Mouse (Mus musculus): ENCODE results near the gene Irgq. TPM values are rescaled to one million over a fixed set of nuclear protein-coding genes. Genes with fewer than 3 reads are reported as not detected.

Gene Irgq
- polyA plus RNA-seq, 1 experiment from 2014 or later: 31.8 TPM

- Histone ChIP-seq H3K27me3 (replicated peaks) (no peaks in the 10 kb centered on the region), H3K27ac (no peak overlapping the region), H3K4me2 (no peak overlapping the region), H3K36me3 (replicated peaks) (peaks cover 20% of the 10 kb centered on the region; the same call in 1 of the 2 replicates), H3K4me1 (no peaks in the 10 kb centered on the region), H3K9me3 (no peaks in the 10 kb centered on the region), H3K9ac (no peak overlapping the region), H3K4me3 (no peak overlapping the region)
- 88% methylated on average over 8 of the region's 8 CpGs for WGBS
- no peak for ATAC-seq (replicated peaks)
These were observed 32.8 kb downstream of the Irgq start for GRCm38 (mm10) chr7:24563191-24563836.

GRCm38 (mm10) chr7:24563837-24564206 lies 33.3 kb downstream of the Irgq start:
- peaks cover 20% of the 10 kb centered on the region; the same call in 1 of the 2 replicates for H3K36me3 ChIP-seq (replicated peaks)
- H3K4me1 ChIP-seq: no peaks in the 10 kb centered on the region
- no peak overlapping the region for H3K4me3 ChIP-seq
- 92% methylated on average over 4 of the region's 4 CpGs for WGBS
- ATAC-seq (replicated peaks): no peak
- H3K27ac ChIP-seq: no peak overlapping the region
- H3K9ac ChIP-seq: no peak overlapping the region
- no peaks in the 10 kb centered on the region for H3K27me3 ChIP-seq (replicated peaks)
- no peak overlapping the region for H3K4me2 ChIP-seq
- H3K9me3 ChIP-seq: no peaks in the 10 kb centered on the region

GRCm38 (mm10) chr7:24564607-24565265 lies 34.2 kb downstream of the Irgq start:
- H3K27me3 ChIP-seq (replicated peaks): no peaks in the 10 kb centered on the region
- WGBS: 66% methylated on average over 6 of the region's 6 CpGs
- H3K36me3 ChIP-seq (replicated peaks): peaks cover 20% of the 10 kb centered on the region; the same call in 1 of the 2 replicates
- no peaks in the 10 kb centered on the region for H3K9me3 ChIP-seq
- ATAC-seq (replicated peaks): no peak
- H3K27ac ChIP-seq: no peak overlapping the region
- H3K9ac ChIP-seq: no peak overlapping the region
- H3K4me2 ChIP-seq: no peak overlapping the region
- H3K4me3 ChIP-seq: no peak overlapping the region
- H3K4me1 ChIP-seq: no peaks in the 10 kb centered on the region

DNA sequence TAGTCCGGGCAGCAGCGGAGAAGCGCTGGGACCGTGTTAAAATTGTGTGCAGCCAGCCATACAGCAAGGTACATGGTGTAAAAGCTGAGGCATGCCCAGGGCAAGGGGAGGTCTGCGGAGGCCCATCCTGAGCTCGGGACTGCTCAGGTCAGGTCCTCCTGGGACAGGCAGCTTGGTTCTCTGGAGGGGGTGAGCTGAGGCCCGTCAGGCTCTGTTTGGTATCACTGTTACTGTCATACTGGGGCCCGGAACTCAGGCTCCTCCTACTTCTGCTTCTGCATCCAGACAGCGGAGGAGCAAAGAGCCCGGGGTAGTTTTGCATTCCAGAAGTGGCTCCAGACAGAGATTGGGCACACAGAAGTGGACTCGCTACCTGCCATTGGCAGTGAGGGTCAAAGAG lies 35.1 kb downstream of the Irgq start:
- Histone ChIP-seq H3K27ac (no peak overlapping the region), H3K4me2 (no peak overlapping the region), H3K27me3 (replicated peaks) (no peaks in the 10 kb centered on the region), H3K4me3 (no peak overlapping the region), H3K36me3 (replicated peaks) (peaks cover 18% of the 10 kb centered on the region; the same call in 1 of the 2 replicates), H3K9ac (no peak overlapping the region), H3K9me3 (no peaks in the 10 kb centered on the region), H3K4me1 (no peaks in the 10 kb centered on the region)
- ATAC-seq (replicated peaks): no peak
- 91% methylated on average over 11 of the region's 11 CpGs for WGBS

DNA sequence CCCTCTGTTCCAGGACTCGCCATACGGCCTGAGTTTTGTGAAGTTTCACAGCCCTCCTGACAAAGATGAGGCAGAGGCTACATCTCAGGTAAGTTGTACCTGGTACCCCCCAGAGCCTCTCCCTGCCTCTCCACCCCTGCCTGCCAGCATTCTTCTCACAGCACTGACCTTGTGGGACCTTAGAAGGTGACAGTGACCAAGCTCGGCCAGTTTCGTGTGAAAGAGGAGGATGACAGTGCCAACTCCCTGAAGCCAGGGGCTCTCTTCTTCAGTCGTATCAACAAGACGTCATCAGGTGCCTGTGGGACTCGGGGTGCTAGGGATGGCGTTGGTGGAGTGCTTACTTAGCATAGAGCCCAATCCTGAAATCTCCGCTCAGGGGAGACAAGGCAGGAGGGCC lies 35.7 kb downstream of the Irgq start:
- H3K4me1 ChIP-seq: no peaks in the 10 kb centered on the region
- 92% methylated on average over 9 of the region's 9 CpGs for WGBS
- H3K27ac ChIP-seq: no peak overlapping the region
- H3K9me3 ChIP-seq: no peaks in the 10 kb centered on the region
- H3K4me3 ChIP-seq: no peak overlapping the region
- H3K4me2 ChIP-seq: no peak overlapping the region
- no peak for ATAC-seq (replicated peaks)
- H3K27me3 ChIP-seq (replicated peaks): no peaks in the 10 kb centered on the region
- H3K36me3 ChIP-seq (replicated peaks): peaks cover 15% of the 10 kb centered on the region; the same call in 1 of the 2 replicates
- no peak overlapping the region for H3K9ac ChIP-seq

DNA sequence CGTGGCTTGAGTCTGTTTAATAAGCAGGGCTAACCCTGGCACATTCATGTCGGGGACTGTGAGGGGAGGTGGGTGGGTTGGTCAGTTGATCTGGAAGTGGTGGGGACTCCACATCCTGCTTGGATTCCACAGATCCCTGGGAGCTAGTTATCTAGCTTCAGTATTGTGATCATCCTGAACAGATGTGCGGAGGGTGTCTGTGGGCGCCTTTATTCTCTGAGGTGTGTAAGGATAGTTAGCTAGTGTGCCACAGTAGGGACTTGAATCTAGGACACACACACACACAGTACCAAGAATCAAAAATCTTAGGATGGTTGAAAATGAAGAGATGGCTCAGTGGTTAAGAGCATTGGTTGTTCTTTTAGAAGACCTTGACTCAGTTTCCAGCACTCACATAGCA lies 38.0 kb downstream of the Irgq start:
- 94% methylated on average over 4 of the region's 4 CpGs for WGBS
- Histone ChIP-seq H3K27me3 (replicated peaks) (no peaks in the 10 kb centered on the region), H3K9ac (no peak overlapping the region), H3K9me3 (no peaks in the 10 kb centered on the region), H3K36me3 (replicated peaks) (peaks cover 14% of the 10 kb centered on the region; the same call in 1 of the 2 replicates), H3K4me2 (no peak overlapping the region), H3K4me3 (no peak overlapping the region), H3K27ac (no peak overlapping the region), H3K4me1 (no peaks in the 10 kb centered on the region)
- no peak for ATAC-seq (replicated peaks)

GRCm38 (mm10) chr7:24571071-24571470 lies 40.6 kb downstream of the Irgq start:
- no peak overlapping the region for H3K27ac ChIP-seq
- H3K27me3 ChIP-seq (replicated peaks): no peaks in the 10 kb centered on the region
- no peaks in the 10 kb centered on the region for H3K4me1 ChIP-seq
- H3K9me3 ChIP-seq: no peaks in the 10 kb centered on the region
- H3K9ac ChIP-seq: no peak overlapping the region
- H3K4me3 ChIP-seq: no peak overlapping the region
- WGBS: 90% methylated on average over 4 of the region's 4 CpGs
- ATAC-seq (replicated peaks): no peak
- peaks cover 14% of the 10 kb centered on the region; the same call in 1 of the 2 replicates for H3K36me3 ChIP-seq (replicated peaks)
- H3K4me2 ChIP-seq: no peak overlapping the region

GRCm38 (mm10) chr7:24572455-24572854 lies 42.0 kb downstream of the Irgq start:
- ATAC-seq (replicated peaks): peak; percentile 21; the same call in 1 of the 2 replicates
- Histone ChIP-seq H3K4me1 (no peaks in the 10 kb centered on the region), H3K4me2 (no peak overlapping the region), H3K36me3 (replicated peaks) (0 out of 2 replicates have a peak, but pooled peaks cover 3% of the 10 kb centered on the region), H3K9me3 (no peaks in the 10 kb centered on the region), H3K9ac (no peak overlapping the region), H3K4me3 (no peak overlapping the region), H3K27ac (no peak overlapping the region), H3K27me3 (replicated peaks) (no peaks in the 10 kb centered on the region)
- 57% methylated on average over 5 of the region's 5 CpGs for WGBS

DNA sequence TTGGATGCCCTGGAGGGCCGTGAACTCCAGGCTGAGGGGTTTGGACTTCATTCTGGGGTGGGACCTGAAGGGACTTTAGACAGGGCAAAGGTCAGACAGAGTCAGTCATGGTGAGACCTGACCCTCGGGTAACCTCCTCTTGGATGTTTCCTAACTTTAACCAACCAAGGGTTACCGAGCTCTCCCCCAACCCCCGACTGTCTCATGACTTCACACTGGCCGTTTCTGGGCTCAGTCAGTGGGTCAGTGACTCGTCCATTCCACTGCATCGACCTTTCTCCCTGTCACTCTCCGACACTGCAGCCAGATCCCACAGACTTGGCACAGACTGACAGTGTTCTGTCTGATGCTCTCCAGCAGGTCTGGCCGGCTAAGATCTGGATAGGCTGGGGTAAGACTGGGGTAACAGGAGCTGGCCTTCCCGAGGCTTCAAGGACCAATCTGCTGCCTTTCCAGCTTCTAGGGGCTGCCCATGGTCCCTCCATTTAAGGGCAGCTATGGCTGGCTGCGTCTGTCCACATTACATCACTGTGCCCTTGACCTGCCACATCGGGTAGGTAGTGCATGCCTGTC lies 43.8 kb downstream of the Irgq start:
- Histone ChIP-seq H3K9ac (no peak overlapping the region), H3K9me3 (no peaks in the 10 kb centered on the region), H3K27ac (no peak overlapping the region), H3K4me3 (no peak overlapping the region), H3K4me1 (no peaks in the 10 kb centered on the region), H3K4me2 (no peak overlapping the region), H3K27me3 (replicated peaks) (no peaks in the 10 kb centered on the region), H3K36me3 (replicated peaks) (no peaks in the 10 kb centered on the region)
- no peak for ATAC-seq (replicated peaks)
- WGBS: 70% methylated on average over 12 of the region's 12 CpGs

- no peaks in the 10 kb centered on the region for H3K4me1 ChIP-seq
- ATAC-seq (replicated peaks): no peak
- H3K4me3 ChIP-seq: no peak overlapping the region
- no peak overlapping the region for H3K9ac ChIP-seq
- H3K27ac ChIP-seq: no peak overlapping the region
- no peaks in the 10 kb centered on the region for H3K36me3 ChIP-seq (replicated peaks)
- 94% methylated on average over 10 of the region's 10 CpGs for WGBS
- H3K9me3 ChIP-seq: no peaks in the 10 kb centered on the region
- no peak overlapping the region for H3K4me2 ChIP-seq
- no peaks in the 10 kb centered on the region for H3K27me3 ChIP-seq (replicated peaks)
These were observed 47.3 kb downstream of the Irgq start for GRCm38 (mm10) chr7:24577811-24578210.

DNA sequence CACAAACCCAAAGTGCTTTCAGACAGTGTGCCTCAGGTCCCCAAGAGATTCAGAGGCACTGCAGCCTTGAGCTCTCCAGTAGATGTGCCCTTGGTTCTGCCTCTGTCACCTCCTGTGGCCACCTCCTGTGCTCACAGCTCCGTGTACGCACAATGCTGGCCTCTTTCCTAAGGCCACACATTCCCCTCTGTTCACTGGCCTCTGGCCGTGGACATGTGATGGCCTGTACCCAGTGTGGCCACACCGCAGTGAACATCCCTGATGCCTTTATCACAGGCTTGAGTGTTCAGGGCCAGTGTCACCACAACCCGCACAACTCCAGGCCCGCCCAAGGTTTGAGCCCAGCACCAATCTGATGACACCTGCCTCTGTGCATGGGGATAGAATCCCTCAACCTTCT lies 54.4 kb downstream of the Irgq start:
- peaks cover 17% of the 10 kb centered on the region for H3K27me3 ChIP-seq (replicated peaks)
- WGBS: 86% methylated on average over 6 of the region's 6 CpGs
- H3K4me2 ChIP-seq: no peak overlapping the region
- no peaks in the 10 kb centered on the region for H3K36me3 ChIP-seq (replicated peaks)
- no peak overlapping the region for H3K4me3 ChIP-seq
- H3K9ac ChIP-seq: no peak overlapping the region
- H3K9me3 ChIP-seq: no peaks in the 10 kb centered on the region
- ATAC-seq (replicated peaks): no peak
- H3K4me1 ChIP-seq: peaks cover 10% of the 10 kb centered on the region; the same call in 1 of the 2 replicates
- H3K27ac ChIP-seq: no peak overlapping the region

- H3K27ac ChIP-seq: no peak overlapping the region
- no peak overlapping the region for H3K9ac ChIP-seq
- H3K4me2 ChIP-seq: peak overlapping the region; percentile 2; the same call in 1 of the 2 replicates
- ATAC-seq (replicated peaks): peak; percentile 21; the same call in 1 of the 2 replicates
- H3K4me1 ChIP-seq: peaks cover 10% of the 10 kb centered on the region; the same call in 1 of the 2 replicates
- H3K4me3 ChIP-seq: 0 out of 2 replicates have a peak overlapping the region, but pooled peaks have one; percentile 0
- WGBS: 34% methylated on average over 16 of the region's 16 CpGs
- H3K9me3 ChIP-seq: no peaks in the 10 kb centered on the region
- H3K36me3 ChIP-seq (replicated peaks): no peaks in the 10 kb centered on the region
- H3K27me3 ChIP-seq (replicated peaks): peaks cover 17% of the 10 kb centered on the region
These were observed 55.5 kb downstream of the Irgq start for GRCm38 (mm10) chr7:24585995-24586394.
